Mouse (Mus musculus) heart, embryonic 11.5 days (tissue): ENCODE results near the gene Fbxw2. TPM values are rescaled to one million over a fixed set of nuclear protein-coding genes. Genes with fewer than 3 reads are reported as not detected.

ENCODE experiments used
- ATAC-seq: fragments of 200-750 bp; cut with Nextera tagmentation; replicated peaks from 2 replicates; pipeline ENCODE4 v1.8.0; 2017; ENCODE audit warnings: moderate library complexity; ENCODE audit not compliant: insufficient number of reproducible peaks, low FRiP score, low TSS enrichment
- H3K27ac ChIP-seq: fragments of 300-500 bp; sonication (generic); 2 replicates; pipeline ENCODE4 v1.5.1; 2014; ENCODE audit warnings: mild to moderate bottlenecking, low read depth, low read length
- H3K27me3 ChIP-seq: fragments of 300-500 bp; sonication (generic); 2 replicates; pipeline ENCODE4 v1.6.1; 2014; ENCODE audit warnings: mild to moderate bottlenecking, low read length, mixed read lengths; ENCODE audit not compliant: control insufficient read depth, insufficient read depth
- H3K36me3 ChIP-seq: fragments of 300-500 bp; sonication (generic); 2 replicates; pipeline ENCODE4 v1.6.1; 2014; ENCODE audit warnings: mild to moderate bottlenecking, low read length, moderate library complexity, mixed read lengths; ENCODE audit not compliant: control insufficient read depth, insufficient read depth
- H3K4me1 ChIP-seq: fragments of 300-500 bp; sonication (generic); 2 replicates; pipeline ENCODE4 v1.6.1; 2014; ENCODE audit warnings: low read length; ENCODE audit not compliant: control insufficient read depth, insufficient read depth
- H3K4me2 ChIP-seq: fragments of 300-500 bp; sonication (generic); 2 replicates; pipeline ENCODE4 v1.6.1; 2014; ENCODE audit warnings: mild to moderate bottlenecking, moderate library complexity
- H3K4me3 ChIP-seq: fragments of 300-500 bp; sonication (generic); 2 replicates; pipeline ENCODE4 v1.5.1; 2014; ENCODE audit warnings: low read depth, low read length
- H3K9ac ChIP-seq: fragments of 300-500 bp; sonication (generic); 2 replicates; pipeline ENCODE4 v1.6.1; 2014; ENCODE audit warnings: mild to moderate bottlenecking, low read depth, low read length, moderate library complexity
- H3K9me3 ChIP-seq: fragments of 300-500 bp; sonication (generic); replicated peaks from 2 replicates; pipeline ENCODE4 v1.6.1; 2016; ENCODE audit warnings: low read length; ENCODE audit not compliant: control insufficient read depth
- WGBS: fragments of 180-500 bp; shearing (Covaris S2); extraction: QIAGEN DNeasy Blood & Tissue Kit; methylation state at CpG from one replicate; pipeline ENCODE4 v1.1.7; 2014; ENCODE audit not compliant: insufficient replicate concordance; 5-methylcytosine and 5-hydroxymethylcytosine counted together
- polyA plus RNA-seq: library from polyadenylated mRNA; unstranded; fragments of >200 nt; fragmentation: Nextera tagmentation; extraction: Ambion mirVana; gene quantifications from 2 replicates; pipeline ENCODE4 v1.2.1, GENCODE M21; 2014

The Fbxw2 gene
- polyA plus RNA-seq, 1 experiment from 2014 or later, result 46.9 TPM

DNA sequence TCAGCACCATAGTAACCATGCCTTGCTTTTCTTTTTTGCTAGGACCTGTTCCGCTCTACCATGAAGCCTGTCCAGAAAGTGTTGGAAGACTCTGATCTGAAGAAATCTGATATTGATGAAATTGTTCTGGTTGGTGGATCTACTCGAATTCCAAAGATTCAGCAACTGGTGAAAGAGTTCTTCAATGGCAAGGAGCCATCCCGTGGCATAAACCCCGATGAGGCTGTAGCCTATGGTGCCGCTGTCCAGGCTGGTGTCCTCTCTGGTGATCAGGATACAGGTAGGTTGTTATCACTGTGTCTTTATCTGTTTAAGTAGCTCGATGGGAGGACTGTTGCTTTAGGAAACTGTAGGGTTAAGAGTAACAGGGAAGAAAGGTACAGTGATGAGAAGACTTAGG lies 51.6 kb downstream of the Fbxw2 start:
- peak overlapping the region; percentile 96 for H3K4me3 ChIP-seq
- no peaks in the 10 kb centered on the region for H3K9me3 ChIP-seq
- no peaks in the 10 kb centered on the region for H3K27me3 ChIP-seq
- H3K9ac ChIP-seq, result 0 out of 2 replicates have a peak overlapping the region, but pooled peaks have one; percentile 6
- peaks cover 45% of the 10 kb centered on the region for H3K36me3 ChIP-seq
- H3K4me1 ChIP-seq, result peaks cover 37% of the 10 kb centered on the region
- H3K4me2 ChIP-seq, result peak overlapping the region; percentile 76
- 82% methylated on average over 6 of the region's 6 CpGs for WGBS
- no peak for ATAC-seq
- no peak overlapping the region for H3K27ac ChIP-seq

DNA sequence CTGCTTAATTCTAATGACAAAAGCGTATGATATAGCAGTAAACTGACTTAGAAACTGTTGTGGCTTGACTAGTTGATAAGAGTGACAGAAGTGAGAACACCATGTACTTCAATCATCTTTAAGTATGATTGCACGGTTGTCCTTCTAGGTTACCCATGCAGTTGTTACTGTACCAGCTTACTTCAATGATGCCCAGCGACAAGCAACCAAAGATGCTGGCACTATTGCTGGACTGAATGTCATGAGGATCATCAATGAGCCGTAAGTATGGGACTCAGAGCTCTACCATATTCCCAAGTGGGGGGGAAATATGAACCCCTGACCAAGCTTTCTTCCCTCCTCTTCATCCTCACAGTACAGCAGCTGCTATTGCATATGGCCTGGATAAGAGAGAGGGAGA lies 52.4 kb downstream of the Fbxw2 start:
- peak overlapping the region; percentile 98; the same call in 1 of the 2 replicates for H3K9ac ChIP-seq
- 82% methylated on average over 4 of the region's 4 CpGs for WGBS
- peak overlapping the region; percentile 76 for H3K4me2 ChIP-seq

DNA sequence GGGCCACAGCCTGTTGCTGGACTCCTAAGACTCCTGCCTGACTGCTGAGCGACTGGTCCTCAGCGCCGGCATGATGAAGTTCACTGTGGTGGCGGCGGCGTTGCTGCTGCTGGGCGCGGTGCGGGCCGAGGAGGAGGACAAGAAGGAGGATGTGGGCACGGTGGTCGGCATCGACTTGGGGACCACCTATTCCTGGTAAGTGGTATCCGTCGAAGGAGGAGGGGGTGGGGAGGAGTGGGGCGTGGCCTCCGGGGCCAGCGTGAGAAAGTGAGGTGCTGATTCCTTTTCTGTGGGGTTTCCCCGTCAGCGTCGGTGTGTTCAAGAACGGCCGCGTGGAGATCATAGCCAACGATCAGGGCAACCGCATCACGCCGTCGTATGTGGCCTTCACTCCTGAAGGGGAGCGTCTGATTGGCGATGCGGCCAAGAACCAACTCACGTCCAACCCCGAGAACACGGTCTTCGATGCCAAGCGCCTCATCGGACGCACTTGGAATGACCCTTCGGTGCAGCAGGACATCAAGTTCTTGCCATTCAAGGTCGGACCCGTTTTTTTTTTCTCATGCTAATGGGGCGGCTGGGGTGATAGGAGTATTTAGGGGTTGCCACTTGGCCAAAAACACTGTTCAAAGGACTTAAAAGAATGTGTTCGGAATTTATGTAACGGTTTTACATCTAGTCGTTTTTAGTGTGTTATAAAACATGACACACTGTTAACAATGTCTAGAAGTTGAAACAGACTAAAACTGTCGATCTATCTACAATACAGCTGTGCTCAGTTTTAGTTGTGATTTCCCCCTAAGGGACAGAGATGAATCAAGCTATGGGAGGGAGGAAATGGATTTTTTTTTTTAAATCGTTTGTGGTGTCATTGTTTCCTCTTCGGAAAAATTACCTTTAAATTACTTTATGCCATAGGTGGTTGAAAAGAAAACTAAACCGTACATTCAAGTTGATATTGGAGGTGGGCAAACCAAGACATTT lies 53.6 kb downstream of the Fbxw2 start:
- Histone ChIP-seq H3K9me3 (no peaks in the 10 kb centered on the region), H3K27me3 (no peaks in the 10 kb centered on the region), H3K36me3 (peaks cover 36% of the 10 kb centered on the region), H3K4me1 (peaks cover 36% of the 10 kb centered on the region), H3K4me2 (peak overlapping the region; percentile 76), H3K4me3 (peak overlapping the region; percentile 96), H3K27ac (peak overlapping the region; percentile 92), H3K9ac (peak overlapping the region; percentile 98)
- WGBS, result 3% methylated on average over 50 of the region's 50 CpGs
- ATAC-seq, result peak; percentile 11; the same call in 1 of the 2 replicates

More for the DNA sequence above, 52.4 kb downstream of the Fbxw2 start:
- no peak for ATAC-seq
- no peaks in the 10 kb centered on the region for H3K9me3 ChIP-seq
- no peaks in the 10 kb centered on the region for H3K27me3 ChIP-seq
- peak overlapping the region; percentile 96 for H3K4me3 ChIP-seq
- H3K36me3 ChIP-seq, result peaks cover 41% of the 10 kb centered on the region
- H3K27ac ChIP-seq, result no peak overlapping the region
- H3K4me1 ChIP-seq, result peaks cover 37% of the 10 kb centered on the region

DNA sequence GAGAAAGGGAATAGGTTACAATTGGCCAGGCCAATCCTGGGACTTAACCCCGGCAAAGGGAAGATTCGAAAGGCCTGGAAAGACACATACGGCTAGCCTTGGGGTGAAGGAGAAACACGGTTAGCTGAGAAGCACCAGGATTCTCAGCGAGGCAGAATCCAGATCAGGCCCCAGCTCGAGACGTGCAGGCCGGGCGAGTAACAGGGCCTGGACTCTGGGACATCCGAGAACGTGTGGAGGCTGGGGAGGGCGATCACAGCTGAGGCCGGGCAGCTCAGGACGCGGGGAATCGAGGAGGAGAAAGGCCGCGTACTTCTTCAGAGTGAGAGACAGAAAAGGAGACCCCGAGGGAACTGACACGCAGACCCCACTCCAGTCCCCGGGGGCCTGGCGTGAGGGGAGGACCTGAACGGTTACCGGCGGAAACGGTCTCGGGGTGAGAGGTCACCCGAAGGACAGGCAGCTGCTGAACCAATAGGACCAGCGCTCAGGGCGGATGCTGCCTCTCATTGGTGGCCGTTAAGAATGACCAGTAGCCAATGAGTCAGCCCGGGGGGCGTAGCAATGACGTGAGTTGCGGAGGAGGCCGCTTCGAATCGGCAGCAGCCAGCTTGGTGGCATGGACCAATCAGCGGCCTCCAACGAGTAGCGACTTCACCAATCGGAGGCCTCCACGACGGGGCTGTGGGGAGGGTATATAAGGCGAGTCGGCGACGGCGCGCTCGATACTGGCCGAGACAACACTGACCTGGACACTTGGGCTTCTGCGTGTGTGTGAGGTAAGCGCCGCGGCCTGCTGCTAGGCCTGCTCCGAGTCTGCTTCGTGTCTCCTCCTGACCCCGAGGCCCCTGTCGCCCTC lies 54.5 kb downstream of the Fbxw2 start, which contains the start of gene Hspa5:
TSS of gene Hspa5 (plus strand) at position 603 of the 859 bp plus-strand sequence.
- Histone ChIP-seq H3K9me3 (no peaks in the 10 kb centered on the region), H3K4me2 (peak within 1 kb of the TSS; percentile 76), H3K9ac (peak within 1 kb of the TSS; percentile 98), H3K27ac (peak within 1 kb of the TSS; percentile 92), H3K36me3 (peaks cover 29% of the 10 kb centered on the region), H3K27me3 (no peaks in the 10 kb centered on the region), H3K4me3 (peak within 1 kb of the TSS; percentile 96), H3K4me1 (peaks cover 31% of the 10 kb centered on the region)
- ATAC-seq, result peak; percentile 99
- WGBS, result under 1% methylated on average over 60 of the region's 60 CpGs

DNA sequence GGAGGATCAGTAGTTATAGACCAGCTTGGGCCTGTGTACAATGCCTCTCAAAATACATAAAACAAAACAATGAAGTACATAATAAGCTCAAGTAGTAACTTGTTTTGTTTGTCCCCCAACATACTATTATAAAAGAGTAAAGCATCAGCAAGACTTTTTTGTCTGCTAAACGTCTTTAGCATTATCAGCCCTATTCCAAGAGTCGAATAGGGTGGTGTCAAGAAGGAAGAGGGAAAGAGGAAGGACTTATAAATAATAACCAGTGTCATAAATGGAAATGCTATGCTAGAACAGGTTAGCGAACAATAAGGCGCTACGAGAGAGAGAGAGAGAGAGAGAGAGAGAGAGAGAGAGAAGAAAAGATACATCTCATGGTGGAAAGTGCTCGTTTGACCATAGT lies 55.2 kb downstream of the Fbxw2 start:
- Histone ChIP-seq H3K4me3 (peak overlapping the region; percentile 96), H3K4me2 (peak overlapping the region; percentile 74), H3K27me3 (no peaks in the 10 kb centered on the region), H3K27ac (peak overlapping the region; percentile 91), H3K4me1 (peaks cover 28% of the 10 kb centered on the region), H3K36me3 (peaks cover 26% of the 10 kb centered on the region), H3K9ac (peak overlapping the region; percentile 98), H3K9me3 (no peaks in the 10 kb centered on the region)
- 3% methylated on average over 6 of the region's 6 CpGs for WGBS
- ATAC-seq, result no peak

DNA sequence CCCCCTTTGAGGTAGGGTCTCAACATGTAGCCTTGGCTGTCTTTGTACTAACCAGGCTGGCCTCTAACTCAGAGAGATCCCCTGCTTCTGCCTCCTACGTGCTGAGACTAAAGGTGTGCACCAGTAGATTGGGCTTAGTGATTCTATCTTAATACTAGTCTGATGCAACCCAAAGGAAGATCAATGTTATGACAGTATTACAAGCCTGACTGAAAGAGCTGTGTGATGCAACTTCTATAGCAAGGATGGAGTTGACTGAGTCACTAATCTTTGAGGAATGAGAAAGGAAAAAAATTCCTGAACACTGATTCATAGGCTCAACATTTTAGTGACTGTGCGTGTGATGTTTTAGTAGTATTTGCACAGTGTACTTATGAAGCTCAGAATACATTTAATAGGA lies 56.1 kb downstream of the Fbxw2 start:
- 88% methylated on average over 2 of the region's 2 CpGs for WGBS
- Histone ChIP-seq H3K27ac (no peak overlapping the region), H3K4me2 (peak overlapping the region; percentile 74; the same call in 1 of the 2 replicates), H3K9ac (no peak overlapping the region; the same call in 1 of the 2 replicates), H3K4me1 (peaks cover 21% of the 10 kb centered on the region), H3K4me3 (no peak overlapping the region), H3K9me3 (no peaks in the 10 kb centered on the region), H3K27me3 (no peaks in the 10 kb centered on the region), H3K36me3 (peaks cover 18% of the 10 kb centered on the region)
- ATAC-seq, result no peak

DNA sequence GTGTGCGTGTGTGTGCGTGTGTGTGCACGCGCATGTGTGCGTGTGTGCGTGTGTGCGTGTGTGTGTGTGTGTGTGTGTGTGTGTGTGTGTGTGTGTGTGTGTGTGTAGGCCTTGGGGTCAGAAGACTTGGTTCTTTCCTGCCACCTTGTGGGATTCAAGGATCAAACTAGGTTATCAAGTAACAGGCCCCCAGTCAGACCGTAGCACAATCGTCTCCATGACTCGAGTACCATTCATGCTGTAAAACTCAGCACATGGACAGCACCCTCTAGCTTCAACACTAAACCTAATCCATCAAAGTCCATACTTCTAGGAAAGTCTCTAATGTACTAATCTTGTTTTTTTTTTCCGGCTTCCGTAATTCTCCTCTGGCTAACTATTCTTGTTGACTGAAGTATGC lies 61.3 kb downstream of the Fbxw2 start:
- no peaks in the 10 kb centered on the region for H3K27me3 ChIP-seq
- no peak for ATAC-seq
- H3K4me2 ChIP-seq, result no peak overlapping the region
- no peak overlapping the region for H3K27ac ChIP-seq
- no peaks in the 10 kb centered on the region for H3K36me3 ChIP-seq
- H3K4me1 ChIP-seq, result no peaks in the 10 kb centered on the region
- H3K9me3 ChIP-seq, result no peaks in the 10 kb centered on the region
- no peak overlapping the region for H3K9ac ChIP-seq
- 49% methylated on average over 12 of the region's 12 CpGs for WGBS
- H3K4me3 ChIP-seq, result no peak overlapping the region

DNA sequence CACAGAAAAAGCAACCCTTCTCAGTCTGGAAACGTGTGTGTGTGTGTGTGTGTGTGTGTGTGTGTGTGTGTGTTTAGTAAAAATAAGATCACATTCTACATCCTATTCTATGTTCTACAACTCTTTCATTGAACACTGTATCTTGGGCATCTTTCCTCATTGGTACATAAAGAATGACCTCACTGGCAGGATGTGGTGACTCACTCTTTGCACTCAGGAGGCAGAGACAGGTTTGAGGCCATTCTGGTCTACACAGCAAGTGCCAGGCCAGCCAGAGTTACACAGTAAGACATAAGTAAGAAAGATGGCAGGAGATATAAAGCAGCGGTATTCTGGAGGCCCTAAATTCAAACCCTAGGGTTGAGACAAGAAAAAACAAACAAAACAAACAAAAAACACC lies 63.2 kb downstream of the Fbxw2 start:
- 61% methylated on average over 2 of the region's 2 CpGs for WGBS
- Histone ChIP-seq H3K4me2 (no peak overlapping the region), H3K27me3 (no peaks in the 10 kb centered on the region), H3K36me3 (no peaks in the 10 kb centered on the region), H3K9ac (no peak overlapping the region), H3K27ac (no peak overlapping the region), H3K9me3 (no peaks in the 10 kb centered on the region), H3K4me3 (no peak overlapping the region), H3K4me1 (no peaks in the 10 kb centered on the region)
- ATAC-seq, result no peak
